Mouse (Mus musculus) testis, adult 2 months (tissue): Measurements from ENCODE around the gene Ndufb8.

Source experiments
- CTCF ChIP-seq: fragments of 200-500 bp; IDR thresholded peaks from 2 replicates; pipeline ENCODE4 v1.5.1; 2012; ENCODE audit warnings: low read depth, mild to moderate bottlenecking, inconsistent platforms, low read length, moderate library complexity; ENCODE audit not compliant: control insufficient read depth, insufficient read depth, insufficient replicate concordance
- POLR2A ChIP-seq: fragments of 200-500 bp; IDR thresholded peaks from 2 replicates; pipeline ENCODE4 v1.6.1; 2012; ENCODE audit warnings: low read depth, mild to moderate bottlenecking, inconsistent platforms, low read length, moderate library complexity; ENCODE audit not compliant: control insufficient read depth

- TF ChIP-seq CTCF (no peak), POLR2A (no peak)
Measured at GRCm38 (mm10) chr19:44588036-44588435, 32.8 kb upstream of the Ndufb8 start.
